Mouse (Mus musculus) NIH3T3 (cell line): Measurements from ENCODE around the gene Arhgap18.

Source experiments
- DNase-seq: peaks from one replicate; pipeline ENCODE4 v3.0.0-alpha.2; 2012; ENCODE audit warnings: low read depth

Gene Arhgap18

DNA sequence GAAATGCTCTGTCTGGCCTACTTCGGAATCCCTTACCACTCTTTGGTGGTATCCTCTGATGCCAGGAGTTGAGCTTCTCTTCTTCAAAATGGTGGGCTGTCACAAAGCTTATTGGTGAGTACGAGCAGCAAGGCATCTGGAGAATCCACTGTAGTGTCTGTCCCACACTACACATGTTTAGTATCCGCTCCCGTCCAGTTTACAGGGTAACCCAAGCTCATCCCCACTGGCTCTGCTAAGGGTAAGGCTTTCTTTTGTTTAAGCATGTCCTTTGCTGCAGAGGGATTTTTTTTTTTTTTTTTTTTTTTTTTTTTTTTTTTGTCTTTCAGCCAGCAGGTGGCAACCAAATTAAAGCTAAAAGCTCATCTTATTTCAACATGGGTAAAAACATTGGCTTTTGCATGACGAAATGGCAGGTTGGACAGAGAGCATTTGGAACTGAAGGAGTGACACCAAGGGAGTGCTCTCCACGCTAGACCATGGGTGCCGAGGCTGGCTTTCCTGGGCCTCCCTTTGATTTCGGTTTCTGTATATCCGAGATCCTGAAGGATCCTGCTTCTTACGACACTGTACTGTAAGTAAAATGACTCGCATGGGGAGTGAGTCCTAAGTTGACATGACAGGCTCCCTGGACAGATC, at the start of gene Arhgap18:
TSS of gene Arhgap18 (plus strand) at position 493 of the 639 bp plus-strand sequence.
- peak; percentile 46 for DNase-seq

DNA sequence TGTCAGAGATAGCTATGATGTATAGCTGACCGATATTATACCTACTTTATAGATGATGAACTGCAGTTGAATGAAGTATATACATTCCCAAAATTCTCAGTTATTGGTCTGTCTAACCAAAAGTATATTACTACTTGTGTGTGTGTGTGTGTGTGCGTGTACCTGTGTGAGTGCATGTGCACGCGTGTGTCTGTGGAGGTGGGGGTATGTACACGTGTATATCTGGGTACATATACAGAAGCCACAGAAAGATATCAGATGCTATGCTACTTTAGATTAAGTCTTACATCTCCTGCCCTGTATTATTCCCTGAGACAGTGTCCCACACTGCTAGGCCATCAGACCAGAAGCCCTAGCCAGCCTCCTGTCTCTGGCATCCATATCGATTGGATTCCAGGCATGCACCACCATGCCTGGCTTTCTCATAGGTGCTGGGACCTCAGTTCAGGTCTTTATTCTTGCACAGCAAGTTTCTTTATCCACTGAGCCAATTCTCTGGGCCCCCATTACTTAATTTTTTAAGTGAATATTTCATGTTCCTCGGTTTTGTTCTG, 42.7 kb upstream of the Arhgap18 start:
- DNase-seq: no peak

DNA sequence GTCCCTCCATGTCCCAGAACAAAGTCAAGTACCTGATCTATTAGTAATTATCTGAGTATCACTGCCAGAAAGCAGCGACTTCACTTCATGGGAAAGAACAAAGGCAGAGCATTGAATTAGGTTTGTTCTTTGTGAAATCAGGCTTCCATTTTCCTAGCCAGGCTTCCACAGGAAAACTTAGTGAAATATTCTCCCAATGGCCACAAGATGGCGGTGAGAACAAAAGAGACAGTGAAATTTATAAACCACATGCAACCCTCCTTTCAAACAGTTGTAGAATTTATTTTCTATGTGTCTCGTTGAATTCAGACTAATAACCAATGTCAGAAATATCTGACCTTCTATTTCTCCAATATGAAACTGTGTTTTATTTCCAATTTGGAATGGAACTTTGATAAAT, 42.2 kb upstream of the Arhgap18 start:
- DNase-seq: peak; percentile 87

DNA sequence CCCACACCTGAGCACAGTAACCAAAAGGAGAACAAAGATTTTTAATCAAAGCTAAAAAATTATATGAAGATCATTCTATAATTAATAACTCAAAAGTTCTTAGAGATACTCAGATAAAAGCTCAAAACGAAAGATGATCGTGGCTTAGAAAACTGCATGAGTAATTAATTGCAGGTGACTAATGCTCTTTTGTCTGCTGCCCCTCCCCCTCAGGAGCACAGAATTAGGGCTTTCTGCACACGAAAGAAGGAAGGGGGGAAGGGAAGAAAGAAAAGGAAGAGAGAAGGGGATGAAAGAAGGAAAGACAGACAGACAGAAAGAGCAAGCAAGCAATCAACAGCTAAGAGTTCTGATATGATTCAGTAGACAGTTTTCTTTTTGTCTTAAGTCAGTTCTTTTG, 39.2 kb upstream of the Arhgap18 start:
- DNase-seq: peak; percentile 54

DNA sequence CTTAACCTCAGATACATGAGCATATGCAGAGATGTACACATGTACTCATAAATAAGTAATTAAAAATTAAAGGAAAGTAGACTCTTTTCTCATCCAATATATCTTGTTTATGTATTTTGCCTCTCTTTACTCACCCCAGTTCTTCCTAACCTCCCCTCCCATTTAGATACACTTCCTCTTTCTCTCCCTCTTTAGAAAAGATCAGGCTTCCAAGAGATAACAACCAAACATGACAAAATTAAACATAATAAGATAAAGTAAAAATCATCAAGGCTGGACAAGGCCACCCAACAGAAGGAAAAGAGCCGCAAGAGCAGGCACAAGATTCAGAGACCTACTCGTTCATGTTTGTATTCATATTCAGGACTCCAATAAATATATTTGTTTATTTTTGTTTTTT, 28.5 kb upstream of the Arhgap18 start:
- no peak for DNase-seq

DNA sequence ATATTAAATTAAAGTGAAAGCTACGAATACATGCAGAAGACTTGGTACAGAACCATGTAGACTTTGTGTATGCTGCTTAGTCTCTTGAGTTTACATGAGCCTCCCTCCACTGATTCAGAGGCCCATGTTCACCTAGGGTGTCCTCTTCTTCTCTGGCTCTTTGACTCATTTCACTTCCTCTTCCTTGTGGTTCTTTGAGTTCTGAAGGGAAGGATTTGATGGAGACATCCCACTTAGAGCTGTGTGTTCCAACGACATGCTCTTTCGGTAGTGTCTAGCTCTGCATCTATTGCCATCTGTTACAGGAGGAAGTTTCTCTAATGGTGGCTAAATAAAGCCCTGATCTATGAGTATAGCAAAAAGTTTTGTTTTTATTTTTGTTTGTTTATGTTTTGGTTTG, 28.0 kb upstream of the Arhgap18 start:
- DNase-seq: no peak

DNA sequence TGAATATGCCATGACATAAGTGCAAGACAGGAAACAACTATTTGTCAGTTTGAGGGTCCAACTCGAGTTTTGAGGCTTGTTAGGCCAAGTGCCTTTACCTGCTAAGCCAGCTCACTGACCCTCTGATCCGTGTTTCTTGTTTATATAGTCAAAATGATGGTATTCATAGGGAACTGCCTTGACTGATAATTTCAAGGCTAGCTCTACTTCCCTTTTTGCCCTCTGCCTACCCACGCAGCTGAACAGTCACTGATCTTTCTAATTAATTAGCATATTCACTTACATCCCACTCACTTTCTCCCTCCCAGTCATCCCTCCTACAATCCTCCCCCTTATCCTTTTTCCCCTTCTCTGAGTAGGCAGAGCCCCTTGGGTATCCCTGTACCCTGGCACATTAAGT, 2.4 kb upstream of the Arhgap18 start:
- no peak for DNase-seq

DNA sequence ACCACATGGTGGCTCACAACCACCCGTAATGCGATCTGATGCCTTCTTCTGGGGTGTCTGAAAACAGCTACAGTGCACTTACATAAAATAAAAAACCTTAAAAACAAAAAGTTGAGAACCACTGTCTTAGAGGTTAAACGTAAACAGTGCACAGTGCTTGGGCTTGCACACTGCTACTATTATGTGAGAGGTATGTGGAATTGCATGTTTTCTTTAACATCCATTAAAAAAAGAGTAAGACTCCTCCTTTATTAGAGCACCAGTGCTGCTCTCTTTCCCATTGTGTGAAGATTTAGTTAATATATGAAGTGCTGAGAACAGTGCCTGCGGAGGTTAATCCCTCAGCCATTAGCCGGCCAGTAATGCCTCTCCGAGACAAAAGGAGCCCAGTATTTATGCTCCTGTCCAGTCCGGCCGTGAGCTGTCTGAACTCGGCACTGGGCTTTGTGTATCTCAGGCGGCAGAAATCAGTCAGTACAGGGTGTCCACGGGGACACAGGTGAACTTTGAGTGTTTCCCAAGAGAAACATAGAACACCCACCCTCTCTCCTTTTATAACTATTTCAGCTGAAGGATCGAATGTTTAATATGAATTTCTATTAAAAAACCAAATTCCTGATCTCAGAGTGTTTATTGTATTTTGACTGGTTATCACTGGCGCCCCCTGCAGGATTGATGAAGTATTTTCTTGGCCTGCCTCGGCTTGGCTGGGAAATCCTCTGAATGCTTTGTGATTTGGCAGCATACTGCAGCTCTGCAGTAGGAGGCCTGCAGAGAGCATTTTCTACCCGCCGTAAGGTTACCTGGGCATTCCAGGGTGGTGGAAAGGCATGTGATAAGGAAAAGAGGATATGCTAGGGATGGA, 925 bp upstream of the Arhgap18 start:
- DNase-seq: peak; percentile 84

DNA sequence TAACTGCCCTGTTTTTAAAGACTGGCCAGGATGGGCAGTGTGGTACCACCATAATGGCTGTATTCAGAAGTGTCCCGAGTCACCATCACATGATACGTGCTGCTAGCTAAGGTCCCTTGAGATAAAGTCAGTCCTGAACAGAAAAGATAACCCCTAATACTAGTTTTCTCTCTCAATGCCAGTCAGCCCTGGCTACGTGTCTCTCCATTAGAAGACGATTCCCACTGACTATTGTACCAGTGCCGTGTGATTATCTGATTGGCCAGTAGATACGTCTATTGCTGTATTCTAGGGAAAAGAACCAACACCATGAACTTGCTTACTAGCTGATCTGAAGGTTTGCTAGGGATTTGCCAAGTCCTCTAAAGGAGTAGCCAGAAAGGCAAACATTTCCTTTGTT, 785 bp downstream of the Arhgap18 start:
- DNase-seq: no peak

DNA sequence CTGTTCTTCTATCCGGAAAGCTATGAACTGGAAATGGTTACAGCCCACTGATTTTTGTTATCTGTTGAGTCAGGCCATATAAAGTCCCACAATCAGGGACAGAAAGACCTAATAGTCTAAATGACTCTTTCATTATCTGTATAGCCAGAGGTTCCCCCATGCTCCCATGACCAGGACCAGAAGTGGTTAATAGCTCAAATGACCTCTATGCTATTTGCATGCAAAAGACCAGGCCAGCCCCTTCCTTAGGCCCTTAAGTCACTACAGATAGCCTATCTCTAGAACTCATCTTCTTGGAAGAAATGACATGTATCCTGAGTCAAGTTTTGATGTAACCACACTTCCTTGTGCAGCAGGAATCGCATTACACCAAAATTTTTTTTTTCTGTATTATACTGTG, 4.0 kb downstream of the Arhgap18 start:
- DNase-seq: no peak

DNA sequence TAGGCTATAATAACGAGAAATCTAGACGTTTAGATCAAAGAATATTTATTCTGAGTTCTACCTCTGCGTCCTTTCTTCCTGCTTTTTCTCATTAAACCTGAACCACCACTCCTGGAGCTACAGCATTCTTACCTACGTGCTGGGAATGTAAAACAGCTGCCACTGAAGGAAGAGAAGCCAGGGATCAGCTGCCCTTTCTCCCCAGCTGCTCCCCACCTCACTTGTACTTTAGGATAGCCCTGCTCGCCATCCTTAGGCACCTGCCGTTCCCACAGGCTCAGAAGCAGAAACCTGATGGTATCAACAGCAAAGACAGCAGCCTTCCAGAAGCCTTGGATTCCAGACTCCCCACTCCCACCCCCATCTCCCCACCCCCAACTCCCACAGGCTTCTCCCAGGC, 6.2 kb downstream of the Arhgap18 start:
- DNase-seq: no peak

DNA sequence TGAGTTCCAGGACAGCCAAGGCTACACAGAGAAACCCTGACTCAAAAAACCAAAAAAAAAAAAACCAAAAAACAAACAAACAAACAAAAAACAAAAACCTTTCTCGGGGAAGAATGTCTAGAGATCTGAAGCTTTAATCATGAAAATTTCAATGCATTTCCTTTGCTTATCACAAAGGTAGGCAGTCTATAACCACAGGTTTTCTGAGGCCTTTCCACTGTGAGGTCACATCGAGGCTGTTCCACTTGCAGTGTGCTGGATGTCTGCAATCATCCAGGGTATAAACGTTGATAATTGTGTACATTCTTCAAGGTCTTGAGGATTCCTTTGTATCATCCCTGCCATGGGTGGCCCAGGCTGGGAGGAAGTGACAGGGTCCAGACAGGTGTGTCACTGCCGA, 7.9 kb downstream of the Arhgap18 start:
- no peak for DNase-seq

DNA sequence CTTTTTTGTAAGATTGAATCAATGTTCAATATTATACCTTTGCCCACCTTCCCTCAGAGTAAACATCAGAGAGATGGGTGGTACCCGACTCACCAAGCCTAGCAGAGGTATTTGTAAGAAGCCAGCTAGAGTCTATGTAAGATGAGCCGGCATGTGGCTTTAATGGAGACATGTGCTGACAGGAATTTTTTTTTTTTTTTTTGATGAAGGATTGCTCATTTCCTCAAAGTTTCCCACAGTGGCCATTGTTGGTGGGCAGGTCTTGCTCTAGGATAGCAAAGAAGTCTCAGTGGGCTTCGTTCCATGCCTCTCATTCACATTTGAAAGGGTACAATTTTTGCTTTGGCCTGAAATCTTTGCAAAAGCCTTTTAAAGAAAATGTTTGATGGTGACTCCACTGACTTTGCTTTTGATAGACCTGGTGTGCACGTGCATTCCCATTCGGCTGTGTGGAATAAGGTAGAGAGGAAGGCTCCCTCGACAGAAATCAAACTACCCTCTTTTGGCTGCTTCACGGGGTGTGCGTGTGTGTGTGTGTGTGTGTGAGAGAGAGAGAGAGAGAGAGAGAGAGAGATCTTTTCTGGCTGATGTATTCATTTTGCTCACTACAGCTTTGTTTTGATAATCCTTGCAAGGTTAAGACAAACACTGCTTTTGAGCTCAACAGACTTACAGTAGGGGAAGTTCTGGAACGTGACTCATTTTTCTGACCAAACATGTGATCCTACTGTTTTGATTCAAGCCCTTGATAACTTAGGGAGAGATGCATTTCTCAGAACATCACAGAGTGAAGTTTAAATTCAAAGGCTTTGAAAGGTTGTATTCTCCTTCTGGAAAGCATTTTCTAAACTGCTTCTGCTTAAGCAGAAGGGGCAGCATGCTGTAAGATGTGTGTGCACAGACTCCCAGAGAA, 9.0 kb downstream of the Arhgap18 start:
- DNase-seq: peak; percentile 59

DNA sequence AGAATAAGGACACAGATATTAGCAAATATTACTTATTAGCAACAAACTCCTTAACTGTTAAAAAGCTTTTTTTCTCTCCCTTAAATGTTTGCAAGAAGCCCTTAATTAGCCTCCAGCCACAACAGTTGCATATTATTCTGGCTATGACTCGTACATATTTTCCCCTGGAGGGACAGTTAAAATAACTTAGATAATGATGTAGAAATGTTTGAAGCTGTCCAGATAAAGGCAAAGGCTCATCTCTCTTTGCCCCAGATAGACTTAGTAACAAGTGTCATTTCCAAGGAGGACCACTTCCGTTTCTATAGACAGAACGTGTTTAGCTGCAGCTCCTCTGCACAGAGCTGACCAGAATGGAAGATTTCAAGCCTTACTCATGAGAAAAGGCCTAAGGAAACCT, 14.0 kb downstream of the Arhgap18 start:
- DNase-seq: no peak

DNA sequence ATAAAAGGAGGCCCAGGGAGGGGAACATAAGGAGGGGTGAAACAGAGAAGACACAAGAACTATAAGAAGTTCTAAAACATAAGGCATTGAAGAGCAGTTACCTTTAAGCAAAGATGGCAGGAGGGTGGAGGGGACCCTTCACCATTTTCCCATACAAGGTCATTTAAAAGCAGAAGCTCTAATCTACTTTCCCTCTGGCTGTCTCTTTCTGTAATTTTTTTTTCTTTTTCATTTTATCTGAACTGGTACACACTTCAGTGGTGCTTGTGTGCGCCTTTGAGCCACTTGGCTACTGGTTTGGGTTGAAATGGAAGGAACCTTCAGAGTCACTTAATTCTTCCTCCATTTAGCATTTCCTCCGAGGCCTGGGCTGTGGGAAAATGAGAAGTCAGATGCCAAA, 15.7 kb downstream of the Arhgap18 start:
- DNase-seq: no peak

DNA sequence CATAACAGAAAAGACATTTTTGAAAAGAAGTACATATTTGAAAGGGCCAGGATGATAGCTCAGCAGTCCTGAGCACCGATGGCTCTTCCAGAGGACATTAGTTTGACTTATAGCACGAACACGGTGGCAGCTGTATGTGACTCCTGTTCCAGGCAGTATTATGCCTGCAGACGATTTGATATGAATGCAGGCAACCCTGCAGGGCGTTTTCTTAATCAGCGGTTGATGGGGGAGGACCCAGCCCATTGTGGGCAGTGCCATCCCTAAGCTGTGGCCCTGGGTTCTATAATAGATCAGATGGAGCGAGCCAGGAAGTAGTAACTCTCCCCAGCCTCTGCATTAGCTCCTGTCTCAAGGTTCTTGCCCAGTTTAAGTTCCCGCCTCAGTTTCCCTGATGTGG, 16.8 kb downstream of the Arhgap18 start:
- DNase-seq: no peak

DNA sequence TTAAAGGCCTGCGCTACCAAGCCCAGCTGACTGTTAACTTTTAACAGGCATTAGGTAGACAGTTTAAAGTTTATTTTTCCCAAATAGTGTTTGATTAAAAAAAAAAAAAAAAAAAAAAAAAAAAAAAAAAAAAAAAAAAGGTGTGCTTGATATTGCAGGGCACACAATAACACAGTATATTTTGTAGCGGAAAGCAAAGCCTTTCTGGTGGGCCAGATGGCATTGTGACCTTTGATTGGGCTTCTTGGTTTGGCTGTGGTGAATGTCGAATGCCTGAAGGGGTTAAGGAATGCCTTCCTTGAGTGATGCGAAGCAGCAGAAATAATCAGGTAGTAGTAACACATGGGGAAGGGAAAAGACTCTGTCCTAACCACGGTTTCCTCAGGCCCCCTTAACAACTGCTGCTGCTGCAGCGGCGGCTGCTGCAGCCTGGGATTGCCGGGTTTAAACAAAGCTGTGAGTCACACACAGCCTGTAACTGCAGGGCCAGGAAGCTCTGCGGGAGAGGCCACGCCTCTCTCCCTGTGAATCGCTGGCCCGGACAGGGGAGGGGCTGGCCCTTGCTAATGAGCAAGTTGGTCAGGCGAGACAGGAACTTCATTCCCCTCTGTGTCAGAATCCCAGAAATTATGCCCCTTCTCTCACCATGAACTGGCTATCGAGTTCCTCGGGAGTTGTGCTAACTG, 18.9 kb downstream of the Arhgap18 start:
- peak; percentile 95 for DNase-seq

DNA sequence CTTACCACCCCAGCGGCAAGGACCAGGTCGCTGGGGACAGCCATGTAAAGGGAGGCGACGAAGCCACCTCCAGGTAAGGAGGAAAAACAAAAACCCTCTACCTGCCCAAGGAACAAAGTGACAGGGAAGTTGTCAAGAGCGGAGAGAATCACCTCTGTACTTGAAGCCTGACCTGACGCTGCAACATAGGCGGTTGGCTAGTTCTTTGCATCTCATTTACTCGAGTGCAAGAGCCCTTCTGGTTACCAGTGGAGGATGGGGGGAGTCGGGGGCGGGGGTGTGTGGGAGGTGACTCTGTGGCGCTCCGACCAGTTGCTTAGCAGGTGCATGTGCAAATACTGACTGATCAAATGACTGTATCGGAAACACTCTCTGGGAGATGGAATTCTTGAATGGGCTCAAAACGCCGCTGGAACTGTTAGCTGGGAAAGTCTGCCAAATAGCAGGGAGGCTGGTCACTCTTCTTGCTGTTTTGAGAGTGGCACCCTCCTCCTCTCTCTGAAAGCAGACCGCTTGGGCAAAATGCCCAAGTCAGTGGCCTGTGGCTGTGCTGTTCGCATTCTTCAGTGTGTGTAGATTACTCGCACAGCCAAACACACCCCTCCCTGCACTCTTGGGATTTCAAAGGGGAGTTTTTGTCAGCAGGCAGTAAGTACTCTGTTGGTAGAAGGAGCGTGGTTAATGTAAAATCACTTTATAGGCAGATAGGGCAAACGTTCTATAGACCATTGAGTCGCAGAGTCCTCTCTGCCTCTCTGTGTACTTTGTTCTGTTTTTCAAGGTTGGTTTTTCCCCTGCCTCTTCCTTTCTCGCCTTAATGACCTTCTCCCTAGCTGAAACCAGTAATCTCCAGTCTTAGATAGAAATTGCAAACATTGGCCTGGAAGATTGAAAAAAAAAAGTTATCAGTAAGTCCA, 19.7 kb downstream of the Arhgap18 start:
- DNase-seq: peak; percentile 93

DNA sequence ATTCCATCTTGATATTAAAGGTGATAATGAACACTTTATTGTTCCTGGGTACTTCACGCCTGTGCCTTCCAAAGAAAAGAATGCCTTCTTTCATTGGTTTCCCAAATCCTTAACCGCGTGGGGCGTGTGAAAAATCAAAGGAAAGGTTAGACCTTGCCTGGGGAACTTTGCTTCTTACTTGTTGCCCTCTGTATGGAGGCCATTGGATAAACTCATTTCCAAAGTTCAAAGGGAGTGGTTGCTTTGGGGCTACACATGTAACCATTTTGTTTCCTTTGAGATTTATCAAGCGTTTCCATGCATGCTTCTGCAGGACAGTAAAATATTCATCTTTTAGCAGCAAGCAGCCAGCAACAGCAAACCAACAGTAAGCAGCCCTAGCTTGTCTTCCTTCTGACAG, 20.3 kb downstream of the Arhgap18 start:
- DNase-seq: no peak

DNA sequence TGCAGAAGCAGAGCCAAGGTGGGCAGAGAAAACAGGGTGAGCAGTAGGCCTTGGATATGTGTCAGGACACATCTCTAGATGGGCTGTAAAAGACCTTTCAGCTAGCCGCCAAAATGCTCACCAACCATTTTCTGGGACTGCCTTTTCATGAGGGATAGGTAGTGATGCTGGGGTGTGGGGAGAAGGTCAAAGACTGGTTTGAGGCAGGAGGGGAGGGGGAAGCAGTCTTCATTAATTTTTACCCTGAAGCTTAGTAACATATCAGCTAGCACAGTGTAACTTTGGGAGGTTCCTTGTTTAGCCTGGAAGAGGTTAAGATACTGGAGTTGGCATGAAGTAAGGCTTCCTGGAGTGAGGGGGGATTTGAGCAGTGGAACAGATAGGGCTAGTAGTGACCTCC, 21.0 kb downstream of the Arhgap18 start:
- DNase-seq: no peak

DNA sequence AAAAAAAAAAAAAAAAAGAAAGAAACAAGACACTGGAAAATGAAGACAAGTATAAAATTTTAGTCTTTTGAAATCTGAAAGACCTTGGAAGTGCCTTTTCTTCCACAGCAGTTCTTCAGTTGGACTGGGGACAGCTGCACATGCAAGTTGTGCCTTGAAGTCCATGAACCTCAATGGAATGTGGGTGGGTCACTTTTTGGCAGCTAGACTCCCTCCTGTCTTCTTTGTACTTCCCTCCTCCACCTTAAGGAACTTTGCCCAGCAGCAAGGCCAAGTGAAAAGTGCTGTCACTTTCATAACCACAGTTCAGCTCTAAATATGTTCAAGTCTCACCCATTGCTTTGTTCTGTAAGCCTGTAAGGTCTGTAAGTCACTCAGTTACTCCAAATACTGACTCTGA, 23.2 kb downstream of the Arhgap18 start:
- no peak for DNase-seq
